Mouse (Mus musculus): Measurements from ENCODE around the gene Anp32a. TPM values are rescaled to one million over a fixed set of nuclear protein-coding genes. Genes with fewer than 3 reads are reported as not detected.
A peak's percentile ranks its signal among the peaks of the same experiment; 100 is the strongest.

The Anp32a gene
- polyA plus RNA-seq, 1 experiment from 2014 or later = 82.1 TPM

DNA sequence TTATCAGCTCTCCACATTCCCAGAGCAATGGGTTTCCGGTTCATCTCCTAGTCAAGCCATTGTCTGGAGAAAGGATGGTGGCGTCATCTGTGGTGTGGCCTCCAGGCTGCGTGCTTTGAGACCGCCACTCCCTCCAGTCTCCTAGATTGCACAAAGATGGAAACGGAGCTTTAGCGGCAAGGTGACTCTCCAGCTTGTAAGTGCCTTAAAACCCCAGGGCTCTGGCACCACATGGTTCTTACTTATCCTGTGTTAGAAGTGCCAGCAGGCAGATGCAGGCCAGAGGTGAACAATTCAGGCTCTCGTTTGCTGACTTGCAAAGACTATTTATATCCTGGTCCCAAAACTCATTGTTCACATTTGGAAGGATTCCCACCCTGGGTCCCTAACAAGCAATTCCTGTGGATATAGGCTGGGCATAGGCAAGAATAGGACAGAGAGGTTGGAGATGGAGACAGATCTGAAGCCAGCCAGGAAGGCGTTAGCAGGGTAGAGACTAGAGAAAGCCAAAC is 40.4 kb downstream of the Anp32a start:
- H3K4me2 ChIP-seq (ENCODE audit: low read length) = no peak overlapping the region

DNA sequence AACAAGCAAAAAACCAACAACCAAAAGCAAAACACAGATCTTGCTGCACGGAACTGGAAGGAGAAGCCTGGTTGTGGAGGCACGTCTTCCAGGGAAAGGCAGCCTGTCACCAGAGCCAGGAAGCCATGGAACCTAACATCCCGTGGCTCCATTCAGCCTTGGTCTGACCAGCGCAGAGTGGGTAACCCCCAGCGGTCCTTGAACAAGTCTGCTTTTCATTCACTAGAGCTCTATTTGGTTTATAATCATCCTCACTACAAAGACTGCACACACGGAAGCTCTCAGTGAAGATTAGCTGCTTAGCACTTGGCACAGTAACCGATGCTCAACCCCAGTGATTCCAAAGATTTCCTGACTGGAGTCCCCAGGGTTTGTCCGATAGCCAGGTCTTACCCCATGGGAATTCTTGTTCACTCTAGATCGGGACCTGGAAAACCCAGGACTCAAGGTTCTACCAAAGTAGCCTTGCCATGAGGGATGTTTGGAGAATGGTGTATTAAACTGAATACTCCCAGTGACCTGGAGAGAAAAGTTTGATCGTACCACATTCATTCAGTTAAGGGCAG is 41.5 kb downstream of the Anp32a start:
- H3K4me3 ChIP-seq (replicated peaks; ENCODE audit: low read depth, low read length) = no peak overlapping the region
- 0 out of 2 replicates have a peak, but pooled peaks cover 3% of the 10 kb centered on the region for H3K4me1 ChIP-seq (ENCODE audit: control insufficient read depth, insufficient read depth, low read length)
- H3K4me2 ChIP-seq (ENCODE audit: low read length) = no peak overlapping the region
- ATAC-seq (ENCODE audit: low FRiP score, low TSS enrichment) = no peak
- H3K9me3 ChIP-seq (ENCODE audit: control insufficient read depth, low read length) = no peaks in the 10 kb centered on the region
- no peak for DNase-seq
- WGBS = 69% methylated on average over 10 of the region's 10 CpGs
- H3K27me3 ChIP-seq (ENCODE audit: control insufficient read depth, insufficient read depth, low read length) = no peaks in the 10 kb centered on the region
- H3K27ac ChIP-seq (replicated peaks; ENCODE audit: low read depth, low read length) = no peak overlapping the region
- H3K9ac ChIP-seq (replicated peaks; ENCODE audit: low read length) = no peak overlapping the region
- peaks cover 22% of the 10 kb centered on the region for H3K36me3 ChIP-seq (ENCODE audit: control insufficient read depth, insufficient read depth, low read length)

More for the DNA sequence above, 40.4 kb downstream of the Anp32a start:
- H3K4me3 ChIP-seq (replicated peaks; ENCODE audit: low read depth, low read length) = no peak overlapping the region
- H3K27me3 ChIP-seq (ENCODE audit: control insufficient read depth, insufficient read depth, low read length) = no peaks in the 10 kb centered on the region
- H3K4me1 ChIP-seq (ENCODE audit: control insufficient read depth, insufficient read depth, low read length) = 0 out of 2 replicates have a peak, but pooled peaks cover 3% of the 10 kb centered on the region
- H3K9me3 ChIP-seq (ENCODE audit: control insufficient read depth, low read length) = no peaks in the 10 kb centered on the region
- DNase-seq (no peak), ATAC-seq (ENCODE audit: low FRiP score, low TSS enrichment) (no peak)
- no peak overlapping the region for H3K9ac ChIP-seq (replicated peaks; ENCODE audit: low read length)
- peak overlapping the region; percentile 3; the same call in 1 of the 2 replicates for H3K27ac ChIP-seq (replicated peaks; ENCODE audit: low read depth, low read length)
- 66% methylated on average over 8 of the region's 8 CpGs for WGBS
- H3K36me3 ChIP-seq (ENCODE audit: control insufficient read depth, insufficient read depth, low read length) = peaks cover 31% of the 10 kb centered on the region

DNA sequence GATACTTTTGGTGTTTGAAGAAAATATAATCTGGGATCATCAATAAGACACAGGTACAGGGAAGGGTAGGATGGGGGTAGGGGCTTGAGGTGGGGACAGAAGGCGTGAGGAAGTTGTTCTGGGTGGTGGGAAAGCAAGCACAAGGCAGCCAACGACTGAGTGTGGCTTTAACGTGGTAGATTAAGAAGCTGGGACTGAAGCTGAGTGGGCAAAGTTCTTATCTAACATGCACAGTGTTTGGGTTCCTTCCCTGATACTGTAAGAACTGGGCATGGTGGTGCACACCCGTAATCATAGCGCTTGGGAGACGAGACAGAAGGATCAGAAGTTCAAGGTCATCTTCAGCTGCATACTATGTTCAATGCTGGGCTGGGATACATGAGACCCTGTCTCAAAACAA is 44.0 kb downstream of the Anp32a start:
- H3K4me1 ChIP-seq (ENCODE audit: control insufficient read depth, insufficient read depth, low read length) = 0 out of 2 replicates have a peak, but pooled peaks cover 3% of the 10 kb centered on the region
- H3K27ac ChIP-seq (replicated peaks; ENCODE audit: low read depth, low read length) = no peak overlapping the region
- DNase-seq (no peak), ATAC-seq (ENCODE audit: low FRiP score, low TSS enrichment) (no peak)
- H3K4me2 ChIP-seq (ENCODE audit: low read length) = no peak overlapping the region
- no peak overlapping the region for H3K9ac ChIP-seq (replicated peaks; ENCODE audit: low read length)
- WGBS = 89% methylated on average over 6 of the region's 6 CpGs
- H3K36me3 ChIP-seq (ENCODE audit: control insufficient read depth, insufficient read depth, low read length) = peaks cover 4% of the 10 kb centered on the region
- no peak overlapping the region for H3K4me3 ChIP-seq (replicated peaks; ENCODE audit: low read depth, low read length)
- no peaks in the 10 kb centered on the region for H3K9me3 ChIP-seq (ENCODE audit: control insufficient read depth, low read length)
- H3K27me3 ChIP-seq (ENCODE audit: control insufficient read depth, insufficient read depth, low read length) = no peaks in the 10 kb centered on the region

DNA sequence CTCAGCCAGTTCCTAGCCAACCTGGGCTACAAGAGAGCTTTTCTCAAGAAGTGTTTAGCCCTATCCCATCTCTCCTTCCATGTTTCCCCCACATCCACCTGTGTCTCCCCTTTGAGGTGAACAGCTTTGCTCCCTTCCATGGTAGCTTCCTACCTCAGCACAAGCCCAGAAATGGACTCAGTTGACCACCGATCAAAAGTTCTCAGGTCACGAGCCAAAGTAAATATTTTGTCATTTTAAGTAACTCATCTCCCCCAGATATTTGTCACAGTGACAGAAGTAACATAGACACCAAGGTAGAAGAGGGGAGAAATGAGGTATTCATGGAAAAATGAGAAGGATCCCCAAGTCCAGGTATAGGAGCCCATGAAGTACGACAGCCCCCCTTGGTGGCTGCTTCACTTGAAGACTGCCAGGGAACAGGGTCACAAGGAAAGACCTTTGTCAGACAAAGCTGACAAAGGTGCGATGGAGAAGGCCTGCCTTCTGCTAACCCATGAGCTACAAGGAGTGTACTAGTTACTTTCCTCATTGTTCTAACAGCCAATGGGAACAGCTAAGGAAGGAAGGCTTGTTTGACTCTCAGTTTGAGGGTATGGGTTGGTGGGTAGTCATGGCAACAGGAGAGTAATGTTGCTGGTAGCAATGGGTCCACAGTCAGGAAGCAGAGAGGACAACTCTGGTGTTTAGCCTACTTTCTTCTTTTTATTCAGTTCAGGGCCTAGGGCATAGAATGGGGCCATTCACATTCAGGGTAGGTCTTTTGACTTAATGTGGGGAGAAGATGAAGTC is 44.8 kb downstream of the Anp32a start:
- no peaks in the 10 kb centered on the region for H3K27me3 ChIP-seq (ENCODE audit: control insufficient read depth, insufficient read depth, low read length)
- H3K9me3 ChIP-seq (ENCODE audit: control insufficient read depth, low read length) = no peaks in the 10 kb centered on the region
- no peak for ATAC-seq (ENCODE audit: low FRiP score, low TSS enrichment)
- DNase-seq = no peak
- no peak overlapping the region for H3K27ac ChIP-seq (replicated peaks; ENCODE audit: low read depth, low read length)
- H3K4me3 ChIP-seq (replicated peaks; ENCODE audit: low read depth, low read length) = no peak overlapping the region
- 80% methylated on average over 4 of the region's 4 CpGs for WGBS
- 0 out of 2 replicates have a peak, but pooled peaks cover 3% of the 10 kb centered on the region for H3K4me1 ChIP-seq (ENCODE audit: control insufficient read depth, insufficient read depth, low read length)
- no peak overlapping the region for H3K4me2 ChIP-seq (ENCODE audit: low read length)
- H3K36me3 ChIP-seq (ENCODE audit: control insufficient read depth, insufficient read depth, low read length) = no peaks in the 10 kb centered on the region
- no peak overlapping the region for H3K9ac ChIP-seq (replicated peaks; ENCODE audit: low read length)

DNA sequence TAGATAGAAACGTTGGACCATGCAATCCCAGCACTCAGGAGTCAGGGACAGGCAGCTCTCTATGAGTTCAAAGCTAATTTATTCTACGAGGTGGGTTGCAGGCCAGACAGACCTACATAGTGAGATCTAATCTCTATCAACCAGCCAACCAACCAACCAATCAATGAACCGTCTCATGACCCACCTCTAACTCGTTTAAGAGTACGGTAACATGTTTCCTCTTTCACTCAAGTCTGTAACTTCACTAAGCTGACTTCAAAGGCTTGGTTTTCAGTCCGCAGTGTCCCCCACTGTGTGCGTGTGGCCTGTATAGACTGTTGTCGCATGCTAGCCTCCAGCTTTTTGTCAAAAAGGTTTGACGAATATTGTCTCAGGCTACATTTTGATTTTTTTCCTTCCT is 48.6 kb downstream of the Anp32a start:
- DNase-seq (no peak), ATAC-seq (ENCODE audit: low FRiP score, low TSS enrichment) (no peak)
- 61% methylated on average over 9 of the region's 9 CpGs for WGBS

DNA sequence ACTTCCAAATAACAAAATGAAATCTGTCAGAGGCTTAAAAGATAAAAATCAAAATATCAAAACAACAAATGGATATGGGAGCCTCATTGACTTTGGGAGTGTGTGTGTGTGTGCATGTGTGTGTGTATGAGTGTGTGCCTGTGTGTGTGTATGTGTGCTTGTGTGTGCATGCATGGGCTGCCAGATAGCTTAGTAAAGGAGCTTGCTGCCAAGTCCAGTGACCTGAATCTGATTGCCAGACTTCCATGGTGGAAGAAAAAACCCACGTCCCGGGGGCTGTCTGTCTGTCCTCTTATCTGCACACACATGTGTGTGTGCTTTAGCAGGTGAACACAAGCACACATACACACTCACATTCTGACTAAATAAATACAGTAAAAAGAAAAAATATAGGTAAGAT is 52.4 kb downstream of the Anp32a start:
- Histone ChIP-seq H3K4me3 (replicated peaks; ENCODE audit: low read depth, low read length) (no peak overlapping the region), H3K27ac (replicated peaks; ENCODE audit: low read depth, low read length) (no peak overlapping the region), H3K27me3 (ENCODE audit: control insufficient read depth, insufficient read depth, low read length) (no peaks in the 10 kb centered on the region), H3K9ac (replicated peaks; ENCODE audit: low read length) (no peak overlapping the region), H3K4me1 (ENCODE audit: control insufficient read depth, insufficient read depth, low read length) (no peaks in the 10 kb centered on the region), H3K36me3 (ENCODE audit: control insufficient read depth, insufficient read depth, low read length) (no peaks in the 10 kb centered on the region), H3K4me2 (ENCODE audit: low read length) (no peak overlapping the region), H3K9me3 (ENCODE audit: control insufficient read depth, low read length) (no peaks in the 10 kb centered on the region)
- no peak for DNase-seq
- no peak for ATAC-seq (ENCODE audit: low FRiP score, low TSS enrichment)
- 84% methylated on average over 2 of the region's 2 CpGs for WGBS

More for the DNA sequence above, 48.6 kb downstream of the Anp32a start:
- H3K9me3 ChIP-seq (ENCODE audit: control insufficient read depth, low read length) = no peaks in the 10 kb centered on the region
- H3K27ac ChIP-seq (replicated peaks; ENCODE audit: low read depth, low read length) = no peak overlapping the region
- no peaks in the 10 kb centered on the region for H3K27me3 ChIP-seq (ENCODE audit: control insufficient read depth, insufficient read depth, low read length)
- H3K4me3 ChIP-seq (replicated peaks; ENCODE audit: low read depth, low read length) = no peak overlapping the region
- no peak overlapping the region for H3K4me2 ChIP-seq (ENCODE audit: low read length)
- H3K36me3 ChIP-seq (ENCODE audit: control insufficient read depth, insufficient read depth, low read length) = no peaks in the 10 kb centered on the region
- no peak overlapping the region for H3K9ac ChIP-seq (replicated peaks; ENCODE audit: low read length)
- H3K4me1 ChIP-seq (ENCODE audit: control insufficient read depth, insufficient read depth, low read length) = no peaks in the 10 kb centered on the region

DNA sequence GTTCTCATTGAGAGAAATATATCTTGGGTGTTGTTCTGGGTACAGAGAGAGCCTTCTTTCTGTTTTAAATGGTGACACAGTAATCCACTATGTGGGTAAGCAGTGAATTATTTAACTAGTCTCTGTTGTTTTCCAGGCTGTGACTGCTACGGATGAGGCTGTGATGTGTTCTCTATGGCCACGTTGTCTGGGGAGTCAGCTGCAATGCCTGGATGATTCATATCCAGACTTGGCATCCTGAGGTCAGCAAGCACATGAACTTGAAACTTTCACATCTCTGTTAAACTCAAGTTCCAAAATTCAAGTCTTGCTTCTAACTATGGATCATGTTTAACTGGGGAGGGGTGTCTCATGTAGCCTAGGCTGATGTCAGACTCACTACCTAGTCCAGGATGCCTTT is 53.1 kb downstream of the Anp32a start:
- H3K27me3 ChIP-seq (ENCODE audit: control insufficient read depth, insufficient read depth, low read length) = no peaks in the 10 kb centered on the region
- no peaks in the 10 kb centered on the region for H3K9me3 ChIP-seq (ENCODE audit: control insufficient read depth, low read length)
- no peaks in the 10 kb centered on the region for H3K36me3 ChIP-seq (ENCODE audit: control insufficient read depth, insufficient read depth, low read length)
- WGBS = 81% methylated on average over 2 of the region's 2 CpGs
- DNase-seq = no peak
- H3K27ac ChIP-seq (replicated peaks; ENCODE audit: low read depth, low read length) = no peak overlapping the region
- no peak for ATAC-seq (ENCODE audit: low FRiP score, low TSS enrichment)
- no peak overlapping the region for H3K4me2 ChIP-seq (ENCODE audit: low read length)
- H3K4me1 ChIP-seq (ENCODE audit: control insufficient read depth, insufficient read depth, low read length) = no peaks in the 10 kb centered on the region
- no peak overlapping the region for H3K9ac ChIP-seq (replicated peaks; ENCODE audit: low read length)
- no peak overlapping the region for H3K4me3 ChIP-seq (replicated peaks; ENCODE audit: low read depth, low read length)

DNA sequence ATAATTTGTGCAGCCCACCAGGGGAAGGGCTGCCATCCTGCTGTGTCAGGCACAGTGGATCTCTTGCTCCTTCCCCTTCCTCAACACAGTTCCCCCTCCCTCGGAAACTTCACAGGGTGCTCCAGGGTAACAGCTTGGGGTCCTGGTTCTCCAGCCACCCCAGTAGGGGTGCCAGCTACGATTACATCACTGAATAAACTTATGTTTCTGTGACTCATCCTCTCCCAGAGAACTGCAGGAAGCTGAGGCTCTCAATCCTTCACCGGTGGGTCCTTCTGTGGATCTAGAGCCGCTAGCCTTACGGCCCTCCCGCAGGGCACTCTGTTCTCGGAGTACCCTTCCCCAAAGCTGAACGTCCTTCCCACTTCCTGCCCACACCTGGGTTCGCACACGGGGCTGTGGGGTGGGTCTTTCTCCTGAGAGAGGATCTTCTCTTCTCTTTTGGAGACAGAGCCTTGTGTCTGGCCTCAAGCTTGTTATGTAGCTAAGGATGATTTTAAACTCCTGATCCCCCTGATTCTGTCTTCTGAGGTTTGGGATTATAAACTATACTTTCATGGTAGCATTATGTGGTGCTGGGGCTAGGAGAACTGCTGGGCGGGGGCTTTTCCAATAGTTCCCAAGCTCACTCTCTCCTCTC is 59.6 kb downstream of the Anp32a start:
- no peak for ATAC-seq (ENCODE audit: low FRiP score, low TSS enrichment)
- no peak for DNase-seq
- Histone ChIP-seq H3K36me3 (ENCODE audit: control insufficient read depth, insufficient read depth, low read length) (no peaks in the 10 kb centered on the region), H3K4me2 (ENCODE audit: low read length) (no peak overlapping the region), H3K27me3 (ENCODE audit: control insufficient read depth, insufficient read depth, low read length) (no peaks in the 10 kb centered on the region), H3K9ac (replicated peaks; ENCODE audit: low read length) (no peak overlapping the region), H3K9me3 (ENCODE audit: control insufficient read depth, low read length) (no peaks in the 10 kb centered on the region), H3K27ac (replicated peaks; ENCODE audit: low read depth, low read length) (no peak overlapping the region), H3K4me3 (replicated peaks; ENCODE audit: low read depth, low read length) (no peak overlapping the region), H3K4me1 (ENCODE audit: control insufficient read depth, insufficient read depth, low read length) (no peaks in the 10 kb centered on the region)
- 74% methylated on average over 11 of the region's 11 CpGs for WGBS

Measured in midbrain, embryonic 14.5 days (tissue).